Mouse (Mus musculus): ENCODE measurements at regions not wholly inside any gene's neighbourhood (a gene's known extent, or its start where the extent isn't known, plus 50 kb on each side); places are given as distances from the start of the nearest gene placed in this dataset.
A peak's percentile ranks its signal among the peaks of the same experiment; 100 is the strongest.

GRCm38 (mm10) chr7:64058282-64058872 is 95.3 kb upstream of the Trpm1 start:
- DNase-seq, result no peak

GRCm38 (mm10) chr7:64057873-64058272 is 95.8 kb upstream of the Trpm1 start:
- peak; percentile 43 to 59 for DNase-seq

DNA sequence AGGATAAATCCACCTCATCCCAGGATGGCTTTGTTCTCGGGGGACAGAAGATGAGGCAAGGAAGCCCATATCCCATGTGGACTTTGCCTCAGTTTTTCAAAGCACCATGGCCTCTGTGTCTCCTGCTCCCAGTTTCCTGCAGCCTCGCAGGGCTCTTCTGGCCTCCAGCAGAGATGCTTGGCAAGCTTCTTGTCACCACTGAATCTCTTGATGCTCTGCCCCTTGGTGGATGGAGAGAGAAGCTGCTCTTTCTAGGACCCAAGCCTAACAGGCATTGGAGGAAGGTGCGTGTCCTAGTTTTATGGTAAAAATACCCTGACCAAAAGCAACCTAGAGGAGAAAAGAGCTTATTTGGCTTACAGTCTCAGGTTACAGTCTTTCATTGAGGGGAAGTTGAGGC is 97.1 kb upstream of the Trpm1 start:
- DNase-seq, result no peak

- no peak for DNase-seq
Observed at GRCm38 (mm10) chr7:64054996-64055395, 98.6 kb upstream of the Trpm1 start.

DNA sequence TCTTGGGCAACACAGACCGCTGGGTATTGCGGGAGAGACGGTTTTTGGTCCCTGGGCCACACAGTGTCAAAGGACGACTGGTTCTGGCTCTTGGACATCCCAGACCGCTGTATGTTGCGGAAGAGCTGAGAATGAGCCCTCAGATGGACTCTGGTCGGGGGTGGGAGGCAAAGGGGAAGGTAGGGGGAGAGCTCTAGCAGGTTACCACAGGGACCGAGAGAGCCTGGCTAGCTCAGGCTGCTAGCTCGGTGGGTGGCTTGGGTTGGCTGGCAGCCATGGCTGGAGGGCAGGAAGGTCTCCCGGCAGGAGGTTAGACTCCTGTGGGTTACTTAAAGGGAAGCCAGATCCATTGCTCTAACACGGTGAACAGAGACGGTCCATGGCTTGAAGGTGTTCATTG is 99.9 kb upstream of the Trpm1 start:
- DNase-seq, result no peak

- no peak for DNase-seq
Observed at GRCm38 (mm10) chr7:64052400-64052799, 101.2 kb upstream of the Trpm1 start.

- no peak for DNase-seq
Observed at GRCm38 (mm10) chr7:64050826-64051401, 102.7 kb upstream of the Trpm1 start.

DNA sequence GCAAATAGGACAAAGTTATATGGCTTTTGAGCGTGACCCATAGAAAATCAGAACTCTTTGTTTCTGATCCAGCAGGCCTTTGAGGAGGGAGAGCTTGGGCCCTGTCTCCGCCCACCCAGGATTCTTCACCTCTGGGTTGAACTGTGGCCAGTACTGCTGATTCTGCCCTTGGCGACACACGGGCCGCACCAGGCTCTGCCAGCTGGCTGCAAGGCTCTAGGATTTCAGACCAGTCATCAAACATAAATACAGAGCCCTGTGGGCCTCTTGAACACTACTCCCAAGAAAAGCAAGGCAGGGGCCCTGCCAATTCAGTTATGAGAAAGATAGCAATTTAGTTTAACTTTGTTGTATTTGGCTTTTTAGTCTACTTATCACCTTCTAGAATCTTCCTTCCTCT is 103.4 kb upstream of the Trpm1 start:
- DNase-seq, result peak; percentile 39 to 72

DNA sequence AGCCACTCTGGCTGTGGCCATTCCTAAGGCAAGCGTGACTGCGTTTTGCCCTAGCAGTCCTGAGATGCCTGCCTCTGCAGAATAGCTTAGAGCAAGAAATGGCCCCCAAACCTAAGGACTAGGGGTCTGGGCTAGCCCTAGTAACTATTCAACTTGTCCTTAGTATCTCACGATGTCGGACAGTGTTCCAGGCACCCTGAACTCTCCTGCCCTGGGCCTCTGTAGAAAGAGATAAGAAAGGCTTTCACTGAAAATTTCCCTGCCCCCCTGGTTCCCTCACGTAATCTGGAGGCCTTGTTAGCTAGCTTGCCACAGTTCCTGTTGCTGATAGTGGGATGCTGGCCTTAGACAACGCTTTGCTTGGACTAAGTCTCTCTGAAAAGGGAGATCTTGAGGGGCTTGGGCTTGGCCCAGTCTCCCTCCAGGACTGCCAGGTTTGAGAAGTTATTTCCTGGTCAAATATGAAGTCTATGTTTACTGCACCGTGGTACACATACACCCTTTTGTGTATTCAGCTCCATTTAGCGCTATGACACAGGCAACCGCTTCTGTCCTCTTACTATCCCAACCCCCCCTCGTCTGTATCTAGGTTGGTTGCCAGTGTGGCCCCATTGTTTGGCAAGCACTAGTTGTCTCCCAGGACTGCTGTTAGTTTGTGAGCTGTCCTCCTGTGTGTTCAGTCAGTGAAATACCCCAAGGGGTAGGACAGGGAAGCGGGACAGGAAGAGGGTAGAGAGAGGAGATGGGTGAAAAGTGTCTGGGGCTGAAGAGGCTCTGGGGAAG is 104.3 kb upstream of the Trpm1 start:
- peak in 1 of 2 experiments; percentile 41 for DNase-seq

DNA sequence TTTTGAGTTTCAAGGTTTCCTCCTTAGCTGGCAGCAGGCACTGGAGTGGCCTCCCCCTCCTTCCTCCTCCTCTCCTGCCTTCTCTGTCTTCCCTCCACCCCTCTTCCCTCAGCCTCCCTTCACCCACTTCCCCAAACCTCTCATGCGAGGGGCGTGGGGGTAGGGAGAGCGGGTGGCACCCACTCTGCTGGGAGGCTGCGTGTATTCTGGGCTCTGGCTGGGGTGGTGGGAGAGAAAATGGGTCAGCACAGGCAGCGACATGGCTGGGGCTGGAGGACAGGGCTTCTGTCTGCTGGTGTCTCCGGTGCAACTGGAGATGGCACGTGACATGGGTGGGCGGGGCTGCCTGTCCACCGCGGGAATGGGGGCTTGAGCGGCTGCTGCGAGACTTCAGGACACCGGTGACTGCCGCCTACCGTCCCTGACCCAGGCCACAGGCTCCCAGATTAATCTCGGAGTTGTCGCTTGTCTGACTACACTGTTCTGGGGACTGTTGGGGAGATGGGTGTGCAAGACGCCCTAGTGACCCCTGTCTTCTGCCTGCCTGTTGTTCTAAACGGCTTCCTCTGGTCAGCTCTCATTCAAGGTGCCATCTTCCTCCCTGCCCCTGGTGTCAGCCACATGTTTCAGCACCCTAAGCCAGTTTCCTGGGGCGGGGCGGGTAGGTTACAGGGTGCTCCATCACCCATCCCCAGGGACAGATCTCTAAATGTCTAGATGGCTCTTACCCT is 105.0 kb upstream of the Trpm1 start:
- DNase-seq, result peak; percentile 78 to 81

- no peak for DNase-seq
Observed at GRCm38 (mm10) chr7:64047831-64048230, 105.8 kb upstream of the Trpm1 start.

GRCm38 (mm10) chr7:64045292-64045691 is 106.6 kb upstream of the Klf13 start:
- no peak for DNase-seq

GRCm38 (mm10) chr7:64042978-64043377 is 104.3 kb upstream of the Klf13 start:
- no peak for DNase-seq

DNA sequence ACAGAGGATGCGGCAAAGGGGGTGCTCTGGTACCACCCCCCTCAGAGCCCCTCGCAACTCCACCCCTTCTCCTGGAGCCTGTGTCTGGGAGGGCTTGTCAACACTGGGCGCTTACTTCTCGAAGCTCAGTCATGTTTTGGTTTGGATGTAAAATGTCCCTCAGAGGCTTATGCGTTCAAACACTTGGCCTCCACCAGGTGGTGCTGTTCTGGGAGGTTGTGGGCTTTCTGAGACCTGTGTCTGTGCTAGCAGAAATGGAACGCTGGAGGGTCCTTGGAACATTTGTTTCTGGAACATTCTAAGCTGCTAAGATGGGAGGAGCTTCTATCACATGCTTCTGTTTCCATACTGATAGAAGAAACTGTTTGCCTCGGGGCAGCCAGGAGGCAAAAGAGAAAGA is 102.6 kb upstream of the Klf13 start:
- DNase-seq, result no peak

DNA sequence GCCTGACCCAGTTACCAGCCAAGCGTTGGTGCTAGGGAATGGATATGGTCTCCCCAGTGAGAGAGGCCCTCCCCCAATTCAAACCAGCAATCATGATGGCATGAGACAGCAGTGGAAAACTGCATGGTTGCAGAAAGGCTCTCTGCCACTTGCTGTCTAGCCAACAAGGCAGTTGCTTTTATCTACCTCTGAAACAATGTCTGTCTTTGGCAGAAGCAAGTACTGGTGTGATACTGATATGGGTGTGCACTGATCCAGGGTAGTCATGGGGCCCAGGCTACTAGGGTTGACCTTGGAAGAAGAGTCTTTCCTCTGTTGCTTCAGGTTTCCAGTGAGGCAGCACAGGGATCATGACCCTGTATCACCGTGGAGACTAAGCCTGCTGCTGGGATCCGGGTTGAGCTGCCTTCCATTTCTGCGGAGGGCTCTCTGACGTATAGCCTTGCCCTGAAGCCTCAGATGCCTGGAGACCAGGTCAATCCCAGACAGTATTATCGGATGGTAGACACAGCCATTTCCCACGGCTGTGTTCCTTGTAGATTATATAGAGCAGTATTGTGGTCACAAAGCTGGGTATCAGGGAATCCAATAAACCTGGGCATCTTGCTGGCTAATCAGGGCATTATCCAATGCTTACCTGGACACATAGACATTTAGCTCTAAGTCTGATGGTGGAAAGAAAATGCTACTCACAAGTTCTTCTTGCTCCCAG is 101.5 kb upstream of the Klf13 start:
- DNase-seq, result no peak

DNA sequence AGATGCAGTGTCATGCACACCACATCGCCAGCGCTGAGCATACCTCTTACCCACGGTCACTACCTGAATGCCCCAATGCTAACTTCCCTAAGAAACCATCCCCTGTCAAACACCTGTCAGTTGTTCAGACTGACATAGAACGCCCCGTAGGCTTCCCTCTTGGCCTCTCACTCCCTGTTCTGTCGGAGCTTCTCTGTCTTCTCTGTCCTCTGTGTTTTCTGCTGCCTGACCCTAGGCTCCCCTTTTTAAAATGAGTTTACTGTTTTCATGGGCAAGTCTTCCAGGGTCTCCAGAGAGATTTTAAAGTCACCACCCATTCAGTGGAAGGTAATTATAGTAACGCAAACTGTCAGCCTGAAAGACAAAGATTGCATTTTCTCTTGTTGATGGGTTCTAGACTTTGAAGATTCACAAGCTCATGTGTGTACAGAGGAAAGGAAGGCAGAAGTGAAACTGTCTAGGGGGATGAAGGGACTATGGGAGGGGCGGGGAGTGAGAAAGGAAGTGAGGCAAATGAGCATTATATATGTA is 99.1 kb upstream of the Klf13 start:
- no peak for DNase-seq

- DNase-seq, result no peak
Observed at GRCm38 (mm10) chr7:64036154-64036553, 97.4 kb upstream of the Klf13 start.

GRCm38 (mm10) chr7:64035025-64035606 is 96.4 kb upstream of the Klf13 start:
- no peak for DNase-seq

- DNase-seq, result no peak
Observed at GRCm38 (mm10) chr7:64034493-64034892, 95.8 kb upstream of the Klf13 start.

DNA sequence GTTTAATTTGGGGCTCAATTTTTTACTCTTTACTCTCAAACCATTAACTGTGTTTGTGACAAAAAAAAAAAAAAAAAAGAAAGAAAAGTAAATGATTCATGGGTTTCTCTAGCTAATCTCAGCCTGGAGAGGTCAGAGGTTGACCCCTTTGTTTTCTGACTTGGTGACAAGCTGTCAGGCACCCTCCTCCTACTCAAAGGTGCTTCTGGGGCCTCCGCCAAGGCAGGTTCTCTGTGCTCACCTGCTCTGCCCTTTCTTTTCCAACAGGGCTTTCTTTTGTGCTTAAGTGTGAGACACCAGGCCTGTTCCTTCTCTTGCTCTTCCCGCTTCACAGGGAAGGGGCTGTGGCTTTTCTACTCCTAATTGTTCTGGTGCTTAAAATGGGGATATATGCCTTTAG is 94.7 kb upstream of the Klf13 start:
- no peak for DNase-seq

GRCm38 (mm10) chr7:64032921-64033354 is 94.2 kb upstream of the Klf13 start:
- DNase-seq, result no peak

GRCm38 (mm10) chr7:64030650-64031049 is 91.9 kb upstream of the Klf13 start:
- DNase-seq, result no peak

All from lung, postnatal 4 days (tissue).